Mouse (Mus musculus) brain, embryonic 14.5 days (tissue): Measurements from ENCODE around the gene Ccdc77.

Experiments
- CTCF ChIP-seq: fragments of 200-500 bp; IDR thresholded peaks from 2 replicates; pipeline ENCODE4 v1.5.1; 2012; ENCODE audit warnings: inconsistent platforms, mild to moderate bottlenecking, moderate library complexity, borderline replicate concordance; ENCODE audit not compliant: insufficient read depth, insufficient read length; ENCODE audit errors: extremely low read depth
- POLR2A ChIP-seq: fragments of 200-500 bp; IDR thresholded peaks from 2 replicates; pipeline ENCODE4 v1.6.1; 2012; ENCODE audit warnings: mild to moderate bottlenecking, inconsistent platforms, borderline replicate concordance; ENCODE audit not compliant: poor library complexity, insufficient read depth, insufficient read length, severe bottlenecking; ENCODE audit errors: extremely low read depth

DNA sequence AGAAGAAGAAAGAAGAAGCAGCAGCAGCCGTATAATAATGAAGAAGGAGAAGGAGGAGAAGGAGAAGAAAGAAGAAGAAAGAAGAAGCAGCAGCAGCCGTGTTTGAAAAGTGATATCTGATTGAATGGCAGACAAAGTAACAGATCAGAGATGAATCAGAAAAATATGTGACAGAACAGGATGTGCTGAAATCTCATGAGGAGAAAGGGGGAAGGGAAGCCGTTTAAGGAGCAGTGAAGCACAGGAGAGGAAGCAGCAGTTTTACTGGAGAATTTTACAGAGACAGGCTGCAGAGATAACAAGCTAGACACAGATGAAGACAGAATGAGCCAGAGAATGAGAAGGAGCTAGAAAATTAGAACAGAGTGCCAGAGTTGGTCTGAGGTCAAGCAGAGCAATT, 15.2 kb downstream of the Ccdc77 start:
- TF ChIP-seq CTCF (no peak), POLR2A (no peak)
